Mouse (Mus musculus) neural tube, embryonic 12.5 days (tissue): ENCODE results near the gene Nccrp1. TPM values are rescaled to one million over a fixed set of nuclear protein-coding genes. Genes with fewer than 3 reads are reported as not detected.

Experiments used
- microRNA-seq: library from miRNA; unstranded; fragments of <30 nt; microRNA quantifications from one replicate; pipeline ENCODE4, GENCODE M21; 2017
- polyA plus RNA-seq: library from polyadenylated mRNA; unstranded; fragments of >200 nt; fragmentation: Nextera tagmentation; extraction: Ambion mirVana; gene quantifications from 2 replicates; pipeline ENCODE4 v1.2.1, GENCODE M21; 2016

Nccrp1 gene
- polyA plus RNA-seq, 1 experiment from 2014 or later = not detected

Small RNA genes lying within 50 kb of the gene (microRNA-seq; reads per million reads assigned to microRNA genes)
- not detected for gene Mir7049

Other genes starting within 250 kb of the Nccrp1 start
- gene Dll3, start 245.0 kb downstream of the Nccrp1 start, polyA plus RNA-seq = 80.4 and 82.2 TPM in 2 replicates
- 174 and 180 TPM in 2 replicates for gene Timm50, start 235.2 kb downstream of the Nccrp1 start, polyA plus RNA-seq
- 98.5 and 110 TPM in 2 replicates for gene Supt5, start 208.5 kb downstream of the Nccrp1 start, polyA plus RNA-seq
- gene Rps16, start 196.6 kb downstream of the Nccrp1 start, polyA plus RNA-seq = 540 and 574 TPM in 2 replicates
- gene Plekhg2, start 174.7 kb downstream of the Nccrp1 start, polyA plus RNA-seq = 58.9 and 63.3 TPM in 2 replicates
- 5.6 and 6.5 TPM in 2 replicates for gene Zfp36, start 167.0 kb downstream of the Nccrp1 start, polyA plus RNA-seq
- gene Med29, start 154.5 kb downstream of the Nccrp1 start, polyA plus RNA-seq = 42.9 and 43.9 TPM in 2 replicates
- 85.3 and 87.8 TPM in 2 replicates for gene Paf1, start 154.3 kb downstream of the Nccrp1 start, polyA plus RNA-seq
- 6.6 and 8.1 TPM in 2 replicates for gene Gmfg, start 109.8 kb downstream of the Nccrp1 start, polyA plus RNA-seq
- 16.6 and 18.8 TPM in 2 replicates for gene Lrfn1, start 95.3 kb downstream of the Nccrp1 start, polyA plus RNA-seq
- not detected in 2 replicates for gene Ifnl2, start 36.8 kb downstream of the Nccrp1 start, polyA plus RNA-seq
- not detected in 2 replicates for gene Ifnl3, start 24.4 kb downstream of the Nccrp1 start, polyA plus RNA-seq
- not detected in 2 replicates for gene Sycn, start 6.4 kb downstream of the Nccrp1 start, polyA plus RNA-seq
- gene Samd4b, start 50.9 kb upstream of the Nccrp1 start, polyA plus RNA-seq = 33.1 and 35.0 TPM in 2 replicates
- 29.3 and 31.7 TPM in 2 replicates for gene Pak4, start 50.9 kb upstream of the Nccrp1 start, polyA plus RNA-seq
- not detected in 2 replicates for gene Acp7, start 84.1 kb upstream of the Nccrp1 start, polyA plus RNA-seq
- gene Fbxo27, start 145.6 kb upstream of the Nccrp1 start, polyA plus RNA-seq = 4.7 and 6.1 TPM in 2 replicates
- gene Fbxo17, start 169.6 kb upstream of the Nccrp1 start, polyA plus RNA-seq = 7.6 and 9.3 TPM in 2 replicates
- 123 and 127 TPM in 2 replicates for gene Mrps12, start 194.6 kb upstream of the Nccrp1 start, polyA plus RNA-seq
- 28.6 and 32.0 TPM in 2 replicates for gene Sars2, start 194.7 kb upstream of the Nccrp1 start, polyA plus RNA-seq
- 9.7 and 10.4 TPM in 2 replicates for gene Ccer2, start 208.9 kb upstream of the Nccrp1 start, polyA plus RNA-seq
- gene Sirt2, start 219.5 kb upstream of the Nccrp1 start, polyA plus RNA-seq = 86.4 and 89.1 TPM in 2 replicates
- gene Nfkbib, start 220.3 kb upstream of the Nccrp1 start, polyA plus RNA-seq = 51.5 and 52.4 TPM in 2 replicates
- gene Rinl, start 241.7 kb upstream of the Nccrp1 start, polyA plus RNA-seq = 2.8 TPM in 2 replicates